Mouse (Mus musculus) intestine, postnatal 0 days (tissue): ENCODE data around the gene Usp15. TPM values are rescaled to one million over a fixed set of nuclear protein-coding genes. Genes with fewer than 3 reads are reported as not detected.

Experiments
- ATAC-seq: fragments of 200-750 bp; cut with Nextera tagmentation; 2 replicates; pipeline ENCODE4 v1.8.0; 2017; ENCODE audit warnings: mild to moderate bottlenecking, moderate TSS enrichment, moderate library complexity
- H3K27ac ChIP-seq: fragments of 300-500 bp; sonication (generic); 2 replicates; pipeline ENCODE4 v1.5.1; 2014; ENCODE audit warnings: mild to moderate bottlenecking, low read depth, low read length, moderate library complexity
- H3K27me3 ChIP-seq: fragments of 300-500 bp; sonication (generic); replicated peaks from 2 replicates; pipeline ENCODE4 v1.6.1; 2014; ENCODE audit warnings: low read length, mixed read lengths; ENCODE audit not compliant: control insufficient read depth, insufficient read depth
- H3K36me3 ChIP-seq: fragments of 300-500 bp; sonication (generic); 2 replicates; pipeline ENCODE4 v1.6.1; 2014; ENCODE audit warnings: mild to moderate bottlenecking, moderate library complexity; ENCODE audit not compliant: control insufficient read depth, insufficient read depth
- H3K4me1 ChIP-seq: fragments of 300-500 bp; sonication (generic); replicated peaks from 2 replicates; pipeline ENCODE4 v1.6.1; 2014; ENCODE audit warnings: antibody characterized with exemption, low read length, mixed read lengths; ENCODE audit not compliant: control insufficient read depth, insufficient read depth
- H3K4me2 ChIP-seq: fragments of 300-500 bp; sonication (generic); replicated peaks from 2 replicates; pipeline ENCODE4 v1.6.1; 2014; ENCODE audit warnings: low read depth, mild to moderate bottlenecking, moderate library complexity
- H3K4me3 ChIP-seq: fragments of 300-500 bp; sonication (generic); 2 replicates; pipeline ENCODE4 v1.5.1; 2014; ENCODE audit warnings: low read depth, low read length
- H3K9ac ChIP-seq: fragments of 300-500 bp; sonication (generic); 2 replicates; pipeline ENCODE4 v1.6.1; 2014; ENCODE audit warnings: mild to moderate bottlenecking, low read depth, low read length
- H3K9me3 ChIP-seq: fragments of 300-500 bp; sonication (generic); 2 replicates; pipeline ENCODE4 v1.6.1; 2016; ENCODE audit warnings: mixed run types; ENCODE audit not compliant: control insufficient read depth
- CTCF ChIP-seq: sonication (generic); IDR thresholded peaks from 2 replicates; pipeline ENCODE4 v1.5.1; 2016; ENCODE audit warnings: low read depth, mild to moderate bottlenecking, control low read depth, antibody characterized with exemption, moderate library complexity
- WGBS: fragments of 180-500 bp; shearing (Covaris S2); extraction: QIAGEN DNeasy Blood & Tissue Kit; methylation state at CpG from one replicate; pipeline ENCODE4 v1.1.7; 2014; 5-methylcytosine and 5-hydroxymethylcytosine counted together
- microRNA-seq: library from miRNA; unstranded; fragments of <30 nt; microRNA quantifications from one replicate; pipeline ENCODE4, GENCODE M21; 2016
- polyA plus RNA-seq: library from polyadenylated mRNA; unstranded; fragments of >200 nt; fragmentation: Nextera tagmentation; extraction: Ambion mirVana; gene quantifications from 2 replicates; pipeline ENCODE4 v1.2.1, GENCODE M21; 2015

The Usp15 gene
- polyA plus RNA-seq, 1 experiment from 2014 or later = 48.0 TPM

DNA sequence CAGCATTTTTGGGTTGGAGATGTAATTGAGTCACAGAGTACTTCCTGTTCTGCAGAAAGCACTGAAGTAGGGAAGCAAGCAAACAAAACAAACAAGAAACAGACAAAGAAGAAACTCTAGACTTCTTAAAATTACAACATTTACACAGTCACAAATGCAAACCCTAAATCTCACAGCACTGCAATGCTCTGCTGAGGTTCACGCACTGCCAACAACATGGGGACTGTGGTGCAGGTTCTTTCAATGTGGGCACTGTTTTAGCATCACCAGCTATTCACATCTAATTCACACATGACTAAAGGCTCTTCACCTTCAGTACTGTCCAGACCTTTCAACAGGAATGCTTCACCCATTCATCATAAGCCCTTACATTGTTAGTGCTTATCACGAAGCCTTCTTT, 133.8 kb downstream of the Usp15 start:
- Histone ChIP-seq H3K36me3 (no peaks in the 10 kb centered on the region), H3K27me3 (no peaks in the 10 kb centered on the region), H3K4me3 (no peak overlapping the region), H3K27ac (no peak overlapping the region), H3K9ac (no peak overlapping the region), H3K4me1 (no peaks in the 10 kb centered on the region), H3K9me3 (no peaks in the 10 kb centered on the region), H3K4me2 (no peak overlapping the region)
- 87% methylated on average over 2 of the region's 2 CpGs for WGBS
- ATAC-seq = no peak
- no peak for TF ChIP-seq CTCF

DNA sequence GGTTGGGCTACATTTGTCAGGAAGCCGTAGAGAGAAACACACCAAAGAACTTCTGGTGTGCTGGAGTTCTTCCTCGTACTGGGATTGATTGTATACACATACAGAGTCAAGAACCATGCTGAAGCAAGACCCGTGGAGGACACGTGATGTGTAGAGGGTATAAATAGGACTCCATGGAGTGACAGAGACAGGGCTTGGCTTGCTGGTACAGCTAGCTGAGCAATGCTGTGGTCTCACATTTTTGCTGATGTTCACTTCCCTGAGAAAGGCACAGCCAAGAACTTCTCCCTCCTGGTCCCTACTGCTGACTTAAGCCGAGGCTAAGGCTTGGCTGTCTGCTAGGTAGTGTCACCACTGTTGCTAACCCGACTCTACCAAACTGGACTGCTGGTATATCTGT, 136.0 kb downstream of the Usp15 start:
- TF ChIP-seq CTCF = no peak
- WGBS = 81% methylated on average over 6 of the region's 6 CpGs
- no peak for ATAC-seq

DNA sequence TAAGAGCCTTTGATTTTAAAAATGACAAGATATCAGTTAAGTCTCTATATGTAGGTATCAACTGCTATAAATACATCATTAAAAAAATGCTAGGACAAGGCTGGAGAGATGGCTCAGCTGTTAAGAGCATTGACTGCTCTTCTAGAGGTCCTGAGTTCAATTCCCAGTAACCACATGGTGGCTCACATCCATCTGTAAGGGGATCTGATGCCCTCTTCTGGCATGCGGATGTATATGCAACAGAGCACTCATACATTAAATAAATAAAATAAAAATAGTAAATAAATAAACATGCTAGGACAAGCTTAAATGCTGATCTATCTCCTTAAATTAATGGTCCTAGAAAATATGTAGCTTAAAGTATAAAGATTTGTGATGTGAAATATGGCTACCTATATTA, 139.7 kb downstream of the Usp15 start:
- TF ChIP-seq CTCF = peak; percentile 59
- H3K27me3 ChIP-seq = no peaks in the 10 kb centered on the region
- no peak overlapping the region for H3K27ac ChIP-seq
- ATAC-seq = no peak
- H3K9ac ChIP-seq = no peak overlapping the region
- no peak overlapping the region for H3K4me2 ChIP-seq
- H3K4me1 ChIP-seq = no peaks in the 10 kb centered on the region
- no peaks in the 10 kb centered on the region for H3K9me3 ChIP-seq
- H3K4me3 ChIP-seq = no peak overlapping the region
- peaks cover 4% of the 10 kb centered on the region; the same call in 1 of the 2 replicates for H3K36me3 ChIP-seq
- WGBS = 94% methylated on average over 1 of the region's 1 CpGs

More for the DNA sequence above, 136.0 kb downstream of the Usp15 start:
- Histone ChIP-seq H3K9ac (no peak overlapping the region), H3K36me3 (peaks cover 4% of the 10 kb centered on the region; the same call in 1 of the 2 replicates), H3K4me2 (no peak overlapping the region), H3K9me3 (no peaks in the 10 kb centered on the region), H3K4me1 (no peaks in the 10 kb centered on the region), H3K27me3 (no peaks in the 10 kb centered on the region), H3K27ac (no peak overlapping the region), H3K4me3 (no peak overlapping the region)

DNA sequence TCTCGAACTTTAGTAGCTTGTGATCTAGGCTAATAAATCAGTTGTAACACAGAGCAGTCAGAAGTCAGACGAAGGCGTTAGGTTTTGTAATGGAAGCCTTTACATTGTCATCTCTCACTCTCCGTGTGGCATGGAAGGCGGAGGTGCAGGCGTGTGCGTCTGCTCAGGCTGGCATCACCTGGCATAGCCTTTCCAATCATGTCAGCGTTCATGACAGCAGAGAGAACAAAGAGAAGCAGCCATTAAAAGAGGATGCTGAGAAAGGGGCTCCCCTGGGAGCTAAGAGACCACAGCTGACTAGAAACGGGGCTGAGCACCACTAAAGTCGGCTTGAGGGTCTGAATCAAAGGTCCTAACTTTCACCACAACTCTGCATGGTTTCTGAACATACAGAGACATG, 140.3 kb downstream of the Usp15 start:
- no peak overlapping the region for H3K27ac ChIP-seq
- no peak overlapping the region for H3K9ac ChIP-seq
- TF ChIP-seq CTCF = no peak
- no peaks in the 10 kb centered on the region for H3K4me1 ChIP-seq
- H3K27me3 ChIP-seq = no peaks in the 10 kb centered on the region
- no peak overlapping the region for H3K4me3 ChIP-seq
- peaks cover 4% of the 10 kb centered on the region; the same call in 1 of the 2 replicates for H3K36me3 ChIP-seq
- ATAC-seq = no peak
- WGBS = 88% methylated on average over 10 of the region's 10 CpGs
- no peaks in the 10 kb centered on the region for H3K9me3 ChIP-seq
- H3K4me2 ChIP-seq = no peak overlapping the region

DNA sequence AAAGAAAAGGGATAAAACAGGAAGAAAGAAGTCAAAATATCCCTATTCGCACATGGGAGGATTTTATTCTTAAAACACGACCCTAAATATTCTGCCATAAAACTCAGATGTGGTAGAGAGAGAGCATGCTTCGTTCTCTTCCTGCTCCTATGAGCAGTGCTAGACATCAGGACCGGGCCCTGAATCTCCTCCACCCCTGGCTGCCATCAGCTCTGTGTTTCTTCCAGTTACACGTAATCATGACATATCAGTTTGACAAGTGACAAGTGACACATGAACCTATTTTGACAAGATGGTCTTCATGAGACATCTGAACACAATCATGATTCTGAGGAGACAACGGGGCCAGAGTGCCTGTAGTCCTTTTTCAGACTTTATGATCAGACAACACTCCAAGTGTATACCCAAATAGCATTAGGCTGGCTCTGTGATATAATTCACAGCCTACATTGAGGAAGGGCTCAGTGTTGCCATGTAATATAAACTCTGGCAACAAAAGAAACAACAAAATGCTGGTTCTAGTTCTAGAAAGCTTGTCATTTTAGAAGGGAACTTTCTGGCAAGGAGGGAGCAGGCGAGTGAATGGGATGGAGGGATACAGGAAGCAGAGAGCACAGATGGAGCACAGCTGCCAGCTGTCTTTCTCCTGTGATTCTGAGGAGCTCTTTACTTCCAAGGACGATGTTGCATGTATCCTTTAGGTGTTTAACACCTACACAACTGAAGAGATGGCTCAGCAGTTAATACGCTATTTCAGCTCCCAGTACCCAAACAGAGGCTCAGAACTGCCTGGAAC, 141.4 kb downstream of the Usp15 start:
- no peak for ATAC-seq
- H3K27me3 ChIP-seq = no peaks in the 10 kb centered on the region
- H3K4me1 ChIP-seq = no peaks in the 10 kb centered on the region
- 85% methylated on average over 9 of the region's 9 CpGs for WGBS
- peaks cover 12% of the 10 kb centered on the region for H3K36me3 ChIP-seq
- no peak overlapping the region for H3K9ac ChIP-seq
- no peak overlapping the region for H3K4me3 ChIP-seq
- no peak for TF ChIP-seq CTCF
- H3K9me3 ChIP-seq = no peaks in the 10 kb centered on the region
- H3K4me2 ChIP-seq = no peak overlapping the region
- no peak overlapping the region for H3K27ac ChIP-seq

Small RNA genes lying within 50 kb of the gene (microRNA-seq; reads per million reads assigned to microRNA genes)
- gene Gm27920 = 1.1 reads per million

Other genes starting within 250 kb of the Usp15 start
- 16.4 and 22.1 TPM in 2 replicates for gene Mon2, start 120.5 kb downstream of the Usp15 start, polyA plus RNA-seq
- 0.55 and 0.85 TPM in 2 replicates for gene Fam19a2, start 67.0 kb upstream of the Usp15 start, polyA plus RNA-seq